Mouse (Mus musculus) liver, embryonic 15.5 days (tissue): ENCODE data around the gene Smim6. TPM values are rescaled to one million over a fixed set of nuclear protein-coding genes. Genes with fewer than 3 reads are reported as not detected.

ENCODE experiments used
- ATAC-seq: fragments of 200-750 bp; cut with Nextera tagmentation; 2 replicates; pipeline ENCODE4 v1.8.0; 2017; ENCODE audit warnings: moderate number of reproducible peaks, mild to moderate bottlenecking, moderate library complexity; ENCODE audit not compliant: insufficient read depth
- H3K27ac ChIP-seq: fragments of 300-500 bp; sonication (generic); replicated peaks from 2 replicates; pipeline ENCODE4 v1.5.1; 2015; ENCODE audit warnings: mild to moderate bottlenecking, inconsistent platforms
- H3K27me3 ChIP-seq: fragments of 300-500 bp; sonication (generic); 2 replicates; pipeline ENCODE4 v1.6.1; 2015; ENCODE audit warnings: mild to moderate bottlenecking, inconsistent platforms
- H3K36me3 ChIP-seq: fragments of 300-500 bp; sonication (generic); replicated peaks from 2 replicates; pipeline ENCODE4 v1.6.1; 2015; ENCODE audit warnings: moderate library complexity, mild to moderate bottlenecking, inconsistent platforms
- H3K4me1 ChIP-seq: fragments of 300-500 bp; sonication (generic); replicated peaks from 2 replicates; pipeline ENCODE4 v1.6.1; 2015; ENCODE audit warnings: inconsistent platforms
- H3K4me2 ChIP-seq: fragments of 300-500 bp; sonication (generic); 2 replicates; pipeline ENCODE4 v1.6.1; 2015; ENCODE audit warnings: moderate library complexity, mild to moderate bottlenecking, inconsistent platforms
- H3K4me3 ChIP-seq: fragments of 300-500 bp; sonication (generic); replicated peaks from 2 replicates; pipeline ENCODE4 v1.5.1; 2015; ENCODE audit warnings: mild to moderate bottlenecking, inconsistent platforms
- H3K9ac ChIP-seq: fragments of 300-500 bp; sonication (generic); 2 replicates; pipeline ENCODE4 v1.6.1; 2015; ENCODE audit warnings: moderate library complexity, mild to moderate bottlenecking, inconsistent platforms
- H3K9me3 ChIP-seq: fragments of 300-500 bp; sonication (generic); replicated peaks from 2 replicates; pipeline ENCODE4 v1.6.1; 2016; ENCODE audit warnings: inconsistent platforms
- WGBS: fragments of 180-500 bp; shearing (Covaris S2); methylation state at CpG from one replicate; pipeline ENCODE4 v1.1.7; 2015; ENCODE audit warnings: mixed read lengths; ENCODE audit not compliant: insufficient replicate concordance; 5-methylcytosine and 5-hydroxymethylcytosine counted together
- polyA plus RNA-seq: library from polyadenylated mRNA; unstranded; fragments of >200 nt; fragmentation: Nextera tagmentation; extraction: Ambion mirVana; gene quantifications from 2 replicates; pipeline ENCODE4 v1.2.1, GENCODE M21; 2015

Gene Smim6
- polyA plus RNA-seq, 1 experiment from 2014 or later = 2.7 TPM

- peak overlapping the region; percentile 50 for H3K9ac ChIP-seq
- no peaks in the 10 kb centered on the region for H3K9me3 ChIP-seq
- H3K4me2 ChIP-seq = peak overlapping the region; percentile 58
- 15% methylated on average over 5 of the region's 5 CpGs for WGBS
- no peaks in the 10 kb centered on the region for H3K27me3 ChIP-seq
- H3K27ac ChIP-seq = peak overlapping the region; percentile 92
- ATAC-seq = peak; percentile 88
- no peak overlapping the region; the same call in 1 of the 2 replicates for H3K4me3 ChIP-seq
- peaks cover 71% of the 10 kb centered on the region for H3K4me1 ChIP-seq
- H3K36me3 ChIP-seq = peaks cover 63% of the 10 kb centered on the region
Observed at GRCm38 (mm10) chr11:115911134-115911561, 669 bp upstream of the Smim6 start.

GRCm38 (mm10) chr11:115916579-115916978, 4.8 kb downstream of the Smim6 start:
- 81% methylated on average over 4 of the region's 4 CpGs for WGBS
- H3K9me3 ChIP-seq = no peaks in the 10 kb centered on the region
- no peak overlapping the region for H3K4me3 ChIP-seq
- no peaks in the 10 kb centered on the region for H3K27me3 ChIP-seq
- ATAC-seq = no peak
- H3K27ac ChIP-seq = no peak overlapping the region; the same call in 1 of the 2 replicates
- no peak overlapping the region; the same call in 1 of the 2 replicates for H3K9ac ChIP-seq
- H3K36me3 ChIP-seq = peaks cover 35% of the 10 kb centered on the region
- peaks cover 40% of the 10 kb centered on the region for H3K4me1 ChIP-seq
- no peak overlapping the region for H3K4me2 ChIP-seq

GRCm38 (mm10) chr11:115918637-115919036, 6.8 kb downstream of the Smim6 start:
- Histone ChIP-seq H3K27me3 (no peaks in the 10 kb centered on the region), H3K27ac (0 out of 2 replicates have a peak overlapping the region, but pooled peaks have one; percentile 9), H3K4me1 (peaks cover 21% of the 10 kb centered on the region), H3K9ac (no peak overlapping the region), H3K4me3 (no peak overlapping the region), H3K36me3 (peaks cover 45% of the 10 kb centered on the region), H3K9me3 (no peaks in the 10 kb centered on the region), H3K4me2 (no peak overlapping the region)
- WGBS = 78% methylated on average over 5 of the region's 5 CpGs
- no peak for ATAC-seq

DNA sequence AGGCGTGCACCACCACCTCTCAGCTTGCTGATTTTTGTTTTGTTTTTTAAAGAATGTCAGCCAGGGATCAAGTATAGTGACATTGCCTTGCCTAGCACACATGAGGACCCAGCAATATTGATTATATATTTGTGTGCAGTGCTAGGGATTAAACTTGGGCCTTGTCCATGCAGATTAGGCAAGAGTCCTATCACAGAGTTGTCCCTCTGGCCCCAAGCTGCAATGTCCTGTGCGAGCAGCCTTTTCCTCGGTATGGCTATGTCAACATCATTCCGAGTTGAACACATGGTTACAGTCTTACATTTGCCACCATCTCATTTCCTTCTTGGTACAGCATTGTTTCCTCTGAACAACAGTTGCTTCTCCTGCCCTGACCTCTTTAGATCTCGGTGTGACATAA, 7.3 kb downstream of the Smim6 start:
- no peak for ATAC-seq
- peaks cover 21% of the 10 kb centered on the region for H3K4me1 ChIP-seq
- 87% methylated on average over 5 of the region's 5 CpGs for WGBS
- H3K4me3 ChIP-seq = no peak overlapping the region
- no peak overlapping the region for H3K4me2 ChIP-seq
- 0 out of 2 replicates have a peak overlapping the region, but pooled peaks have one; percentile 9 for H3K27ac ChIP-seq
- peaks cover 43% of the 10 kb centered on the region for H3K36me3 ChIP-seq
- no peaks in the 10 kb centered on the region for H3K27me3 ChIP-seq
- H3K9ac ChIP-seq = no peak overlapping the region
- H3K9me3 ChIP-seq = no peaks in the 10 kb centered on the region

DNA sequence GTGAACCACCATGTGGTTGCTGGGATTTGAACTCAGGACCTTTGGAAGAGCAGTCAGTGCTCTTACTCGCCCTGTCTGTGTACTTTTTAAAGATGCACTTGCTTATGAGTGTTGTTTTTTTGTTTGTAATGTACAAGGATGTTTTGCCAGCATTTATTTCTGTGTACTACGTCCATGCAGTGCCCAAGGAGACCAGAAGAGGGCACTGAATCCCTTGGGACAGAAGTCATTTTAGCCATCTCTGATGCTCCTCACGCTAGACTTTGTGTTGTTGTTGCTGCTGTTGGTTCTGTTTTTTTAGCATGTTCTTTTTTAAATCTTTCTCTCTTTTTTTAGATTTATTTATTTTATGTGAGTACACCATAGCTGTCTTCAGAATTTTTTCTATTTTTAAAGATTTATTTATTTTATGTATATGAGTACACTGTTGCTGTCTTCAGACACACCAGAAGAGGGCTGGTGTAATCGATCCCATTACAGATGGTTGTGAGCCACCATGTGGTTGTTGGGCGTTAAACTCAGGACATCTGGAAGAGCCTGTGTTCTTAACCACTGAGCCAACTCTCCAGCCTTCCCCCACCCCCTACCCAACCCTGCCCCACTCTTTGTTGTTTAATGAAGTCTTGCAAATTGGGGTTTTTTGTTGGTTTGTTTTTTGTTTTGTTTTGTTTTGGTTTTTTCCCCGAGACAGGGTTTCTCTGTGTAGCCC, 8.4 kb downstream of the Smim6 start:
- Histone ChIP-seq H3K9me3 (no peaks in the 10 kb centered on the region), H3K4me3 (no peak overlapping the region), H3K36me3 (peaks cover 47% of the 10 kb centered on the region), H3K9ac (no peak overlapping the region), H3K4me1 (peaks cover 16% of the 10 kb centered on the region), H3K4me2 (no peak overlapping the region), H3K27ac (peak overlapping the region; percentile 56), H3K27me3 (no peaks in the 10 kb centered on the region)
- WGBS = 30% methylated on average over 6 of the region's 6 CpGs
- peak; percentile 63 for ATAC-seq

DNA sequence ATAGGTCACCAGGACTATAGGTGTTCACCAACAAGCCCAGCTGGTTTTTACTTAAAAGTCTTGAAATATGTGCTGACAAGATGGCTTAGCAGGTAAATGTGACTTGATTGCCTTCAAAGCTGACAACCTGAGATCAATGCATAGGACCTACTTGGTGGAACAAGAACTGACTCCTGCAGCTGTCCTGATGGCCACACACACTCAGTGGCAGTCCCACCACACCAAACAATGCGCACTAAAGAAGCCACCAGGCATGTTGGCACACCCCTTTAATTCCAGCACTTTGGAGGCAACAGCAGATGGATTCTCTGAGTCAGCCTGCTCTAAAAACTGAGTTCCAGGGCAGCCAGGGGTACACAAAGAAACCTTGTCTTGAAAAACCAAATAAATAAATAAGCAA, 10.2 kb downstream of the Smim6 start:
- Histone ChIP-seq H3K9ac (no peak overlapping the region), H3K4me1 (peaks cover 9% of the 10 kb centered on the region), H3K27me3 (no peaks in the 10 kb centered on the region), H3K27ac (no peak overlapping the region), H3K36me3 (peaks cover 36% of the 10 kb centered on the region), H3K4me2 (no peak overlapping the region), H3K4me3 (no peak overlapping the region), H3K9me3 (no peaks in the 10 kb centered on the region)
- ATAC-seq = no peak
- 94% methylated on average over 1 of the region's 1 CpGs for WGBS

DNA sequence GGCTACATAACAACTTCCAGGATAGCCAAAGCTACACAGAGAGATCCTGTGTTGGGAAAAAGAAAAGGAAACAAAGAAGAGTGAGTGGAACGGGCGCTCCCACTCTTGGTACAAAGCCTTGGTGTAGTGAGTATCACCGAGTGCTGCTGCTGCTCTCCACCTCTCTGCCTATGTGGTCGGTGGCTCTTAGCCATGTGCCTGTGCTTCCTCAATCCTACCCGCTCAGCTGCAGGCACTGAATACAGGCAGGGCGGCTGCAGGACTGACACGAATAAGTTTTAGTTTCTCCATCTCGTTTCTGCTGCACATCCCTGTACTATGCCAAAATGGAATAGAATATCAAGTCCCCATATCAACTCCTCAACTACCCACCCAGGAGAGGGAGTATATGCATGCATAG, 17.2 kb downstream of the Smim6 start:
- 77% methylated on average over 8 of the region's 8 CpGs for WGBS
- Histone ChIP-seq H3K4me2 (no peak overlapping the region), H3K27me3 (no peaks in the 10 kb centered on the region), H3K9me3 (no peaks in the 10 kb centered on the region), H3K4me3 (no peak overlapping the region), H3K4me1 (peaks cover 22% of the 10 kb centered on the region), H3K9ac (no peak overlapping the region), H3K27ac (no peak overlapping the region), H3K36me3 (peaks cover 35% of the 10 kb centered on the region)
- ATAC-seq = no peak

DNA sequence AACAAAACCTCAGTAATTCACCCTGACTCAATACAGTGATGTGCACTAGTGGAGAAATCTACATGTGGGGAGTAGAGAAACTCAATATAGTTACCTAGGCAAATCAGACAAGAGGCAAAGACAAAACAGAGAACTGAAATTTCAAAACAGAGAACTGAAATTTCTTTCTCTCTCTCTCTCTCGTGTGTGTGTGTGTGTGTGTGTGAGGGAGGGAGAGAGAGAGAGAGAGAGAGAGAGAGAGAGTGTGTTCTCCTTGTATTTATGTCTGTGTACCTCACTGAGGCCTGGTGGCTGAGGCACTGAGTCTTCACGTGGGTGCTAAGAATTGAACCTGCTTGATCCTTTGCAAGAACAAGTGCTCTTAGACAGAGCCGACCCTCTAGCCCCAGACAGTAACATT, 18.0 kb downstream of the Smim6 start:
- Histone ChIP-seq H3K27me3 (no peaks in the 10 kb centered on the region), H3K4me2 (no peak overlapping the region), H3K9ac (no peak overlapping the region), H3K27ac (no peak overlapping the region), H3K36me3 (peaks cover 27% of the 10 kb centered on the region), H3K4me3 (no peak overlapping the region), H3K9me3 (no peaks in the 10 kb centered on the region), H3K4me1 (peaks cover 30% of the 10 kb centered on the region)
- ATAC-seq = no peak
- WGBS = 44% methylated on average over 3 of the region's 3 CpGs

DNA sequence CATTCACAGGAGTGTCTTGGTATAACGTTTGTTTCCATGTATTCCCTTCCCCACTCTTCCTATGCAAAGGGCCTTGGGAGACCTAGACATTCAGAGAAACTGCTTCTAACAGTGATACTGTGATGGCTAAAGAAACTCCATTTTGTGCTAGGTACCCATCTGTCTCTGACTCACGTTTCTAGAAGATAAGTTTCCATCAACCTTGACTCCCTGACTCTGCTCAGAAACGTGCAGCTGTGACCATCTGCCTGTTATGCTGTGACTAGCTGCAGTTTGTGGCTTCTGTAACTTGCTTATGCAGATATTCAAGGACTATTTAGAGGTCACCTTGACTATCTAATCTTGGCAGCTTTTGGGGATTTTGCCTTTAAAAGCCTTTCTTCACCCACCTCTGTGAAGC, 19.4 kb downstream of the Smim6 start:
- no peak overlapping the region for H3K4me2 ChIP-seq
- no peak for ATAC-seq
- no peak overlapping the region for H3K27ac ChIP-seq
- H3K9ac ChIP-seq = no peak overlapping the region
- no peaks in the 10 kb centered on the region for H3K9me3 ChIP-seq
- 57% methylated on average over 3 of the region's 3 CpGs for WGBS
- no peaks in the 10 kb centered on the region for H3K27me3 ChIP-seq
- H3K36me3 ChIP-seq = peaks cover 31% of the 10 kb centered on the region
- peaks cover 32% of the 10 kb centered on the region for H3K4me1 ChIP-seq
- H3K4me3 ChIP-seq = no peak overlapping the region

DNA sequence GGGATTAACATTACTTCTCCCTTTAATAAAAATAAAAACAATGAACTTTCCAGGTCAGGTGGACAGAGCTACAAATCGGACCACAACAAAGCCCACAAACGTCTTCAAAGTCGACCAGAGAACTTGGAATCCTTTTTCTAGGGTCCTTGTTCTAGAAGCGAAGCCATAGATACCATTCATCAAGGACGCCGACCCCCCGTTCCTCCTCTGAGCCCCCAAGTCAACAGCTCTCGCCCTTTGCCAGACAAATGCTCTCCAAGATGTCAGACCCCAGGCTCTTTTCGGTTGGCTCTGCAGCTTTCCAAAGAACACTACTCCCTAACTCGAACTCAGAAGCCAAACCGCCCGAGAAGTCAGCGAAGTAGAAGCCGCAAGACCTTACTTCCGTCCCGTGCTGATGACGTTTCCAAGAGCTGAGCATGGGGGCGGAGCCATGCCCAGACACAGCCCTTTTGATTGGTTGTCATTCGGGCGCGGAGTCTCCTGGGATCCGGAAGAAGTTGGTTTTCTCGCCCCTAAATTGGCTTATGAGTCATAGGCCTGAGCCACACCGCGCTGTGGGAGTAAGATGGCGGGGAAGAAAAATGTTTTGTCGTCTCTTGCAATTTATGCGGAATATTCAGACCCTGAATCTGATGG, 21.4 kb downstream of the Smim6 start, which contains the start of the genes Sap30bp and Recql5:
Gene Sap30bp, plus strand, starts transcription at position 175 of the 639 bp plus-strand sequence.
Gene Recql5, minus strand, starts transcription at position 370 of the 639 bp plus-strand sequence.
- Histone ChIP-seq H3K4me1 (peaks cover 32% of the 10 kb centered on the region), H3K27ac (peak within 1 kb of the TSS; percentile 65), H3K4me3 (peak within 1 kb of the TSS; percentile 81), H3K27me3 (no peaks in the 10 kb centered on the region), H3K4me2 (peak within 1 kb of the TSS; percentile 81), H3K9me3 (no peaks in the 10 kb centered on the region), H3K36me3 (peaks cover 32% of the 10 kb centered on the region), H3K9ac (peak within 1 kb of the TSS; percentile 76)
- peak; percentile 99 for ATAC-seq
- WGBS = under 1% methylated on average over 28 of the region's 28 CpGs

- peak overlapping the region; percentile 76 for H3K9ac ChIP-seq
- H3K27me3 ChIP-seq = no peaks in the 10 kb centered on the region
- H3K9me3 ChIP-seq = no peaks in the 10 kb centered on the region
- H3K4me1 ChIP-seq = peaks cover 32% of the 10 kb centered on the region
- WGBS = under 1% methylated on average over 16 of the region's 16 CpGs
- H3K36me3 ChIP-seq = peaks cover 31% of the 10 kb centered on the region
- peak overlapping the region; percentile 65 for H3K27ac ChIP-seq
- peak overlapping the region; percentile 81 for H3K4me3 ChIP-seq
- ATAC-seq = peak; percentile 47
- peak overlapping the region; percentile 78 for H3K4me2 ChIP-seq
Observed at GRCm38 (mm10) chr11:115933747-115934110, 21.9 kb downstream of the Smim6 start.
